Mouse (Mus musculus): ENCODE data around the gene Uhmk1. TPM values are rescaled to one million over a fixed set of nuclear protein-coding genes. Genes with fewer than 3 reads are reported as not detected.

Gene Uhmk1
- polyA plus RNA-seq, 1 experiment from 2014 or later = 11.9 TPM

DNA sequence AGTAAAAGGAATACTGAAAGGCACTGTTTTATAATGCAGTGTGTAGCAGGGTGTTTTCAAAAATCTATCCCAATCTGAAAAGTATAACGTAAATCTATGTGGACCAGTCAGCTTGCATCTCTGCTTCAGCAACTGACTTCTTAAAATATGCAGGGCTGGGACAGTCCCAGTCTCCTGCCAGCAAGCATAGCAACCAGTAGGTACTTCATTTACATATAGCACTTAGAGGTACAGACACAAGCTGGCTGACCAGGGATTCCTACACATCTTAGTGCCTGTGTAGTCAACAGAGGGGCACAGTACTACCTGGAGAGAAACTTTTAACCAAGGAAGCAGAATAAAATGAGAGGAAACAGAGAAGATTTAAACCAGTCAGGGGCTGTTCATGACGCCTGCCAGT is 62.6 kb downstream of the Uhmk1 start:
- no peak for DNase-seq (ENCODE audit: low spot score)
- no peak overlapping the region for H3K27ac ChIP-seq (ENCODE audit: low read depth)
- no peak overlapping the region for H3K9ac ChIP-seq (ENCODE audit: low read length)
- no peak overlapping the region for H3K4me2 ChIP-seq (ENCODE audit: low read length)
- H3K9me3 ChIP-seq (ENCODE audit: control insufficient read depth, low read length) = no peaks in the 10 kb centered on the region
- H3K27me3 ChIP-seq (replicated peaks; ENCODE audit: control insufficient read depth, insufficient read depth, low read length) = no peaks in the 10 kb centered on the region
- ATAC-seq (replicated peaks; ENCODE audit: low FRiP score, low TSS enrichment, low read depth) = no peak
- no peaks in the 10 kb centered on the region for H3K4me1 ChIP-seq (replicated peaks; ENCODE audit: control insufficient read depth, insufficient read depth, low read length)
- H3K4me3 ChIP-seq (ENCODE audit: low read depth, low read length) = no peak overlapping the region
- 94% methylated on average over 2 of the region's 2 CpGs for WGBS
- peaks cover 33% of the 10 kb centered on the region for H3K36me3 ChIP-seq (ENCODE audit: control insufficient read depth, insufficient read depth, low read length)

DNA sequence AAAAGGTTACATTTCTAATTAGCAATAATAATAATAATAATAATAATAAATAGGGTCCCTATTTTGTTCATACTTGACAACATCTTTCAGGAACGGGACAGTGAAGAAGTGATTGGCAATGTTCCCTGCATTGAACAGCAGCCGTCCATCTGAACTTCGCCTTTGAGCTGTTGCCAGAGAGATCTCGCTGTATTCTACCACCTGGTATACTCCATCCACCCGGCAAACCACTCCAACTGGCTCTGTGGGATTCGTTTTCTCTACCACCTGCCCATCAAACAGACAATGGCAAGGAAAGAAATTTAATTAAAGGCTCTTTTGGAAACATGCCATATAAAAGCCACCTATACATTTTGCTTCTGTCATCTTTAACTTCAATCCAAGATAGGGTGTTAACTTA is 64.3 kb downstream of the Uhmk1 start:
- Histone ChIP-seq H3K4me2 (ENCODE audit: low read length) (no peak overlapping the region), H3K27me3 (replicated peaks; ENCODE audit: control insufficient read depth, insufficient read depth, low read length) (no peaks in the 10 kb centered on the region), H3K27ac (ENCODE audit: low read depth) (no peak overlapping the region), H3K4me3 (ENCODE audit: low read depth, low read length) (no peak overlapping the region), H3K9ac (ENCODE audit: low read length) (no peak overlapping the region), H3K4me1 (replicated peaks; ENCODE audit: control insufficient read depth, insufficient read depth, low read length) (no peaks in the 10 kb centered on the region), H3K9me3 (ENCODE audit: control insufficient read depth, low read length) (no peaks in the 10 kb centered on the region), H3K36me3 (ENCODE audit: control insufficient read depth, insufficient read depth, low read length) (peaks cover 35% of the 10 kb centered on the region)
- ATAC-seq (replicated peaks; ENCODE audit: low FRiP score, low TSS enrichment, low read depth) = no peak
- DNase-seq (ENCODE audit: low spot score) = no peak
- 92% methylated on average over 6 of the region's 6 CpGs for WGBS

DNA sequence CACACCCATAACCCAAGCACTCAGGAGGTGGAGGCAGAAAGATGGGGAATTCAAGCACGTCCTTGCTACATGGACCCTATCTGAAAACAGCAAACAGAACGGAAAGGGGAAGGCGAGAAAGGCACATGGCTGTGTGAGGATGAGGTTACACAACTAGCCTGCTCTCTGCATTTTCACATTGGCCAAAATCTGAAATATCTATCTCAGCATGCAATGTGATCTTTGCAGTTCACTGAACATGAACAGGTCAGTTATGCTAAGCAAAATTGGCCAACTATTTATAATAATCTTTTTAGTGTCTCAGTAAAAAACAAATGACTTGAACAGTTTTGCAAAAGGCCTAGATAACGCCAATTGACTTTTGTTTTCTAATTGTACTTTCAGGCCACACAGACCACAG is 65.4 kb downstream of the Uhmk1 start:
- DNase-seq (ENCODE audit: low spot score) (no peak), ATAC-seq (replicated peaks; ENCODE audit: low FRiP score, low TSS enrichment, low read depth) (no peak)
- H3K4me1 ChIP-seq (replicated peaks; ENCODE audit: control insufficient read depth, insufficient read depth, low read length) = no peaks in the 10 kb centered on the region
- peaks cover 35% of the 10 kb centered on the region for H3K36me3 ChIP-seq (ENCODE audit: control insufficient read depth, insufficient read depth, low read length)
- H3K4me3 ChIP-seq (ENCODE audit: low read depth, low read length) = no peak overlapping the region
- 90% methylated on average over 4 of the region's 4 CpGs for WGBS
- no peaks in the 10 kb centered on the region for H3K9me3 ChIP-seq (ENCODE audit: control insufficient read depth, low read length)
- H3K27me3 ChIP-seq (replicated peaks; ENCODE audit: control insufficient read depth, insufficient read depth, low read length) = no peaks in the 10 kb centered on the region
- H3K9ac ChIP-seq (ENCODE audit: low read length) = no peak overlapping the region
- H3K27ac ChIP-seq (ENCODE audit: low read depth) = no peak overlapping the region
- H3K4me2 ChIP-seq (ENCODE audit: low read length) = no peak overlapping the region

- Histone ChIP-seq H3K9ac (ENCODE audit: low read length) (no peak overlapping the region), H3K27me3 (replicated peaks; ENCODE audit: control insufficient read depth, insufficient read depth, low read length) (no peaks in the 10 kb centered on the region), H3K4me3 (ENCODE audit: low read depth, low read length) (no peak overlapping the region), H3K9me3 (ENCODE audit: control insufficient read depth, low read length) (no peaks in the 10 kb centered on the region), H3K4me2 (ENCODE audit: low read length) (no peak overlapping the region), H3K36me3 (ENCODE audit: control insufficient read depth, insufficient read depth, low read length) (peaks cover 33% of the 10 kb centered on the region), H3K27ac (ENCODE audit: low read depth) (no peak overlapping the region), H3K4me1 (replicated peaks; ENCODE audit: control insufficient read depth, insufficient read depth, low read length) (no peaks in the 10 kb centered on the region)
- ATAC-seq (replicated peaks; ENCODE audit: low FRiP score, low TSS enrichment, low read depth) (no peak), DNase-seq (ENCODE audit: low spot score) (no peak)
- WGBS = 85% methylated on average over 6 of the region's 6 CpGs
Measured at GRCm38 (mm10) chr1:170148536-170148935, 66.7 kb downstream of the Uhmk1 start.

- H3K4me3 ChIP-seq (ENCODE audit: low read depth, low read length) = no peak overlapping the region
- WGBS = 85% methylated on average over 9 of the region's 9 CpGs
- H3K27me3 ChIP-seq (replicated peaks; ENCODE audit: control insufficient read depth, insufficient read depth, low read length) = no peaks in the 10 kb centered on the region
- H3K36me3 ChIP-seq (ENCODE audit: control insufficient read depth, insufficient read depth, low read length) = peaks cover 39% of the 10 kb centered on the region
- no peak overlapping the region for H3K4me2 ChIP-seq (ENCODE audit: low read length)
- DNase-seq (ENCODE audit: low spot score) (no peak), ATAC-seq (replicated peaks; ENCODE audit: low FRiP score, low TSS enrichment, low read depth) (no peak)
- no peaks in the 10 kb centered on the region for H3K4me1 ChIP-seq (replicated peaks; ENCODE audit: control insufficient read depth, insufficient read depth, low read length)
- no peak overlapping the region for H3K27ac ChIP-seq (ENCODE audit: low read depth)
- H3K9me3 ChIP-seq (ENCODE audit: control insufficient read depth, low read length) = no peaks in the 10 kb centered on the region
- H3K9ac ChIP-seq (ENCODE audit: low read length) = no peak overlapping the region
Measured at GRCm38 (mm10) chr1:170147651-170148448, 67.3 kb downstream of the Uhmk1 start.

DNA sequence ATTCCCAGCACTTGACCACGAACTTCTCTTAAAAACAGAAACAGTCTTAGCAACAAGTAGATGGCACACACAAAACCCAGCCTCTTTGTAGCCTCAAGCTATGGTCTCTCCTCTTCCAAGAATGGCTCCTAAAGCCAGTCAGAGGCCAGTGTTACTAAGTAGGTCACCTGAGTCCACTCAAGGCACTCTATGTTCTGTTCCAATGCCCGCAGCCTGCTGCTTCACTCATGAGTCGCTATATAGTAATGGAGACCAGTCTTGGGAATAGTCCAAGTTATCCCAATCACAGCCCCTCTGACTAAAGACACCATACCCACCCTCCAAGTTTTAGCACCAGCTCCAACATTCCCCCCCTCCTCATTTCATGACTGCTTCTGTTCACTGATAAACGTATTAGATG is 69.6 kb downstream of the Uhmk1 start:
- ATAC-seq (replicated peaks; ENCODE audit: low FRiP score, low TSS enrichment, low read depth) (no peak), DNase-seq (ENCODE audit: low spot score) (no peak)
- Histone ChIP-seq H3K27me3 (replicated peaks; ENCODE audit: control insufficient read depth, insufficient read depth, low read length) (no peaks in the 10 kb centered on the region), H3K4me1 (replicated peaks; ENCODE audit: control insufficient read depth, insufficient read depth, low read length) (no peaks in the 10 kb centered on the region), H3K4me2 (ENCODE audit: low read length) (no peak overlapping the region), H3K4me3 (ENCODE audit: low read depth, low read length) (no peak overlapping the region), H3K9me3 (ENCODE audit: control insufficient read depth, low read length) (no peaks in the 10 kb centered on the region), H3K36me3 (ENCODE audit: control insufficient read depth, insufficient read depth, low read length) (peaks cover 42% of the 10 kb centered on the region), H3K27ac (ENCODE audit: low read depth) (no peak overlapping the region), H3K9ac (ENCODE audit: low read length) (no peak overlapping the region)
- WGBS = 85% methylated on average over 4 of the region's 4 CpGs

Other genes starting within 250 kb of the Uhmk1 start
- 20.0 and 21.6 TPM in 2 replicates for gene Hsd17b7, start 246.2 kb downstream of the Uhmk1 start, polyA plus RNA-seq (2014; fragmentation: Nextera tagmentation; extraction: Ambion mirVana)
- gene Ddr2, start 104.6 kb downstream of the Uhmk1 start, polyA plus RNA-seq (2014; fragmentation: Nextera tagmentation; extraction: Ambion mirVana) = 41.1 and 46.7 TPM in 2 replicates
- 48.1 and 49.0 TPM in 2 replicates for gene Uap1, start 40.4 kb downstream of the Uhmk1 start, polyA plus RNA-seq (2014; fragmentation: Nextera tagmentation; extraction: Ambion mirVana)
- gene Sh2d1b2, start 17.4 kb upstream of the Uhmk1 start, polyA plus RNA-seq (2014; fragmentation: Nextera tagmentation; extraction: Ambion mirVana) = not detected in 2 replicates
- 0.11 and 0.18 TPM in 2 replicates for gene Sh2d1b1, start 61.9 kb upstream of the Uhmk1 start, polyA plus RNA-seq (2014; fragmentation: Nextera tagmentation; extraction: Ambion mirVana)
- gene Gm7694, start 90.9 kb upstream of the Uhmk1 start, polyA plus RNA-seq (2014; fragmentation: Nextera tagmentation; extraction: Ambion mirVana) = 4.3 and 4.4 TPM in 2 replicates
- 2.0 and 2.7 TPM in 2 replicates for gene Spata46, start 93.4 kb upstream of the Uhmk1 start, polyA plus RNA-seq (2014; fragmentation: Nextera tagmentation; extraction: Ambion mirVana)